Mouse (Mus musculus): ENCODE results near the gene Unc93b1.

DNA sequence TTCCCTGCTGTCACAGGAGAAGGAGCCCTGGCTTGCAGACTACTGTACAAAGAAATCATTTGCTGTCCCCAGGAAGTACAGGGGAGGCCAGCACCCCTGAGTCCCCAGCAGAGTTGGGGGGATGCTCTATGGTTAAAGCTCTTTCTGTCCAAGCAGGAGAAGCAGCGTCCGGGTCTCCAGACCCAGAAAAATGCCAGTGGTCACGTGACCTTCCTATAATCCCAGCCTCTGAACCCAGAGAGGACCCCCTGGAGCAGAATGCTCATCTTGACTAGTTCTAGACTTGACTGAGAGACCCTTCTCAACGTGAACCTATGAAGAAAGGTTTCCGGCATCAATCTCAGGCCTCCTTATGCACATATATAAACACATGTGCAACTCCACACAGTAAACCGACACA lies 9.1 kb upstream of the Unc93b1 start:
- TF ChIP-seq CTCF (IDR thresholded peaks at IDR 0.05; ENCODE audit: control insufficient read depth, insufficient read depth, insufficient replicate concordance, low read depth, low read length) (no peak), POLR2A (IDR thresholded peaks at IDR 0.05; ENCODE audit: control insufficient read depth, low read depth, low read length) (no peak)

Data from testis, adult 2 months (tissue).